Mouse (Mus musculus): ENCODE measurements around the gene Uhrf1.

DNA sequence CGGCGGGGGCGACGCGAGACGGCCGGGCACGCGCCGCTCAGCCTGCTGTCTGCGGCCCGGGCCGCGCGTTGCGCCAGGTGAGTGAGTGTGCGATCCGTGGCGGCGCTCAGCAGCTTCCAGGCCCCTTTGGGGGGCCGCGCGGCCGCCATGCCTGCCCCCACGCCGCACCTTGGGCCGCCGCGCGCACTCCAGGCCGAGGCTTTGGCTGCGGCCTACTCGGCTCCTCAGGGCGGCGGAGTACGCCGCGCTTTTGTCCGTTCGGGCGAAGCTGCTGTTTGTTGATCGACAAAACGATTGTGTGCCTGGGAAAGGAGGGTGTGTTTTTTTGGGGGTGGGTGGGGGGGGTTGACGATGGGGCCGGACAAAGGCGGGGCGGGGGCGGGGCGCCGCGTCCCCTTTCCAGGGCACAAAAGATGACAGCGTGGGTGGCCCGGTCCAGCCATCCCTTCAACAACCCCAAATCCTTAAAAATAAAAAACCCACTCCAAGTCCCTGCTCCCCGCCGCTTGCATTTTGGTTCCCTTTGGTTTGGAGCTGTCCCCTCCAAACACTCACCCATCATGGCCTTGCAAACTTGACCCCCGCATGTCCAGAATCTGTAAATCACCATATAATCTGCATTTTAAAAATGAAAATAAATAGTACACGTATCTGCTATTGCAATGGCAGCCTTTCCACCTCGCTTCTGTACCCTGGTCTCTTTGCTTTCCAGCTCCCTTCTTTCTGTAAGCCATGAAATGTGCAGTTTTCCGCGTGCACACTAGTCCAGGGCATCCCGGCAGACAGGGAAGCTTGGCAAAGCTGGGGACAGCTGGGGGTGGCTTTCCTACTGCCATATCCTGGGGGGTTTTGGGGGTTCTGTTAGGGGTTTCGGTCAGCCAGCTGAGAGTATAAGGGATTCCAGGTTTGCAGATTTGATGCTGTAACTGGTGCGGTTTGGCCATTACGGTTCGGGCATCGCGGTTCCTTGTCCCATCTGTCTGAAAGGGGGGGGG, 23.3 kb downstream of the Uhrf1 start:
- TF ChIP-seq CTCF (IDR thresholded peaks at IDR 0.05) (no peak), EP300 (IDR thresholded peaks at IDR 0.05) (no peak)

Measured in lung, postnatal 0 days (tissue).